In the genomic region with DNA sequence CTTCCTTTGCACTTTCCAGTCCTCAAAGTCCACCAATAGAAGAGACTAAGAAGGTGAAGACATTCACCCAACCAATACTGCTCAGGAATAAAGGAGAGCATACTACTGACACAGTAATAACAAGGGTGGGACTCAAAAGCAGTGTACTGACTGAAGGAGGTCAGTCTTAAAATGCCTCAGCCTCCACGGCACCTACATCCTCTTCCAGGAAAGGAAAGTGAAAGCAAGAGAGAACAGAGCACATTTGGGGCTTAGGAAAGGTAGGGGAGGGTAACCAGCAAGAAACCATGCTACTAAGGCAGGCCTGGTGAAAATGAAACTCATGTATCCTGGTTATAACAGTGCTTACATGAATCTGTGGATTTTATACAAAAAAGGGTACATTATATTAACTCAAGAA, we compare ENCODE assay signal across 13 mouse cellular contexts. TPM values are rescaled to one million over a fixed set of nuclear protein-coding genes. Genes with fewer than 3 reads are reported as not detected.
DNase-seq lines count a peak whose midpoint lies in the region; ATAC-seq and TF ChIP-seq lines count a peak whose summit lies in the region.
"Had no signal": no experiment of that assay in that cellular context is flagged by ENCODE, and none has a peak within 500 bp of the region (broad histone marks: within the 10 kb centered on the region; RNA-seq: fewer than 3 reads in every experiment).

No protein-coding gene starts in this region.

- TF ChIP-seq POLR2A in CH12.LX (IDR thresholded peaks at IDR 0.05; ENCODE audit: low read depth, low read length), result no peak

- no peak for TF ChIP-seq EP300 in lung, postnatal 0 days (IDR thresholded peaks at IDR 0.05)
- TF ChIP-seq EP300 in CH12.LX (IDR thresholded peaks at IDR 0.05; ENCODE audit: low read length), result no peak

- H3K9ac ChIP-seq in lung, postnatal 0 days (replicated peaks; ENCODE audit: low read depth), result no peak overlapping the region
- no peak overlapping the region for H3K9ac ChIP-seq in CH12.LX (ENCODE audit: insufficient read depth, low read depth)
- H3K9ac ChIP-seq: intestine, embryonic 15.5 days; midbrain, embryonic 12.5 days; neural tube, embryonic 13.5 days had no signal

- DNase-seq in lung, postnatal 0 days (ENCODE audit: low spot score), result peak; percentile 42
- no peak for DNase-seq in lung, postnatal 14 days
- peak; percentile 34 for DNase-seq in CH12.LX (ENCODE audit: extremely low read depth)
- DNase-seq in induced T-regulatory cell, adult 2 months (ENCODE audit: low read depth), result peak; percentile 62
- DNase-seq in naive thymus-derived CD4-positive, alpha-beta T cell, adult 2 months (ENCODE audit: low read depth), result peak; percentile 43
- DNase-seq in kidney, postnatal 4 days, result no peak
- DNase-seq in left cerebral cortex, postnatal 14 days (ENCODE audit: low spot score in 2 of 2), result no peak
- DNase-seq: heart, postnatal 10 days; lung, adult 18-20 months; right cerebral cortex, postnatal 25 days had no signal

- in situ Hi-C loops in CH12.LX (cut with MboI; ENCODE audit: low pct_ligation_motif_present, low pct_unique_long_range_greater_than_20kb, low sequenced_read_pairs), result no loop called here

- WGBS in lung, postnatal 0 days, result 25% methylated on average over 1 of the region's 1 CpGs

- ATAC-seq in lung, postnatal 0 days, result no peak
- ATAC-seq: intestine, embryonic 15.5 days had no signal

- H3K36me3 ChIP-seq in lung, postnatal 0 days (ENCODE audit: insufficient read depth, low read length), result no peaks in the 10 kb centered on the region
- H3K36me3 ChIP-seq in CH12.LX (replicated peaks in 1 of 2; ENCODE audit: control insufficient read depth in 1 of 2, insufficient read depth in 1 of 2, low read length in 1 of 2), result no peaks in the 10 kb centered on the region
- H3K36me3 ChIP-seq: intestine, embryonic 15.5 days; midbrain, embryonic 12.5 days; neural tube, embryonic 13.5 days had no signal

- H3K27ac ChIP-seq in lung, postnatal 0 days (ENCODE audit: low read length), result no peak overlapping the region
- H3K27ac ChIP-seq in CH12.LX (ENCODE audit: insufficient read depth, low read depth), result no peak overlapping the region
- H3K27ac ChIP-seq: intestine, embryonic 15.5 days; midbrain, embryonic 12.5 days; neural tube, embryonic 13.5 days had no signal

- H3K4me1 ChIP-seq in lung, postnatal 0 days (ENCODE audit: insufficient read depth, low read depth, low read length), result no peaks in the 10 kb centered on the region
- H3K4me1 ChIP-seq in CH12.LX (ENCODE audit: control insufficient read depth in 1 of 2, insufficient read depth in 2 of 2), result peaks cover 0 to 4% of the 10 kb centered on the region in 2 experiments; a peak in 1 of 4 replicates
- H3K4me1 ChIP-seq: intestine, embryonic 15.5 days; midbrain, embryonic 12.5 days; neural tube, embryonic 13.5 days had no signal

- no peaks in the 10 kb centered on the region for H3K9me3 ChIP-seq in lung, postnatal 0 days (ENCODE audit: low read length)
- H3K9me3 ChIP-seq in CH12.LX (replicated peaks; ENCODE audit: low read length), result no peaks in the 10 kb centered on the region
- H3K9me3 ChIP-seq: intestine, embryonic 15.5 days; midbrain, embryonic 12.5 days; neural tube, embryonic 13.5 days had no signal

- dilution Hi-C loops in CH12.LX (cut with MboI; ENCODE audit: extremely low pct_ligation_motif_present, extremely low pct_unique_long_range_greater_than_20kb, low sequenced_read_pairs), result no loop called here

- H3K4me3 ChIP-seq in lung, postnatal 0 days (ENCODE audit: low read depth, low read length), result no peak overlapping the region
- no peak overlapping the region for H3K4me3 ChIP-seq in CH12.LX (replicated peaks in 1 of 3; ENCODE audit: low read depth in 2 of 3, low read length in 2 of 3, poor library complexity in 1 of 3)
- H3K4me3 ChIP-seq: intestine, embryonic 15.5 days; midbrain, embryonic 12.5 days; neural tube, embryonic 13.5 days had no signal

- 0 out of 2 replicates have a peak overlapping the region, but pooled peaks have one; percentile 19 for H3K4me2 ChIP-seq in lung, postnatal 0 days (replicated peaks; ENCODE audit: low read depth, low read length)
- no peak overlapping the region for H3K4me2 ChIP-seq in CH12.LX (ENCODE audit: insufficient read depth, low read depth, poor library complexity, severe bottlenecking)
- H3K4me2 ChIP-seq: intestine, embryonic 15.5 days; midbrain, embryonic 12.5 days; neural tube, embryonic 13.5 days had no signal

- H3K79me2 ChIP-seq in CH12.LX (replicated peaks; ENCODE audit: control insufficient read depth, extremely low read depth, insufficient read depth, poor library complexity, severe bottlenecking), result no peaks in the 10 kb centered on the region

- H3K27me3 ChIP-seq in lung, postnatal 0 days (replicated peaks; ENCODE audit: insufficient read depth, low read length), result no peaks in the 10 kb centered on the region
- no peaks in the 10 kb centered on the region for H3K27me3 ChIP-seq in CH12.LX (replicated peaks)
- H3K27me3 ChIP-seq: intestine, embryonic 15.5 days; midbrain, embryonic 12.5 days; neural tube, embryonic 13.5 days had no signal

- intact Hi-C loops in left cerebral cortex, postnatal 14 days (cut with DNase I), result no loop called here

- TF ChIP-seq RAD21 in CH12.LX (IDR thresholded peaks at IDR 0.05; ENCODE audit: low read depth, low read length), result no peak

- TF ChIP-seq CTCF in lung, postnatal 0 days (IDR thresholded peaks at IDR 0.05), result no peak
- TF ChIP-seq CTCF in CH12.LX (conservative IDR thresholded peaks at IDR 0.05 in 1 of 2, IDR thresholded peaks at IDR 0.05 in 1 of 2; ENCODE audit: low read depth in 2 of 2, low read length in 2 of 2), result no peak

TF ChIP-seq in CH12.LX, 34 proteins besides CTCF, POLR2A, EP300 and RAD21:
- TF ChIP-seq MAX (IDR thresholded peaks at IDR 0.05; ENCODE audit: low read length), result no peak
- no peak for TF ChIP-seq PAX5 (IDR thresholded peaks at IDR 0.05; ENCODE audit: low read length)
- TF ChIP-seq IRF4 (IDR thresholded peaks at IDR 0.05; ENCODE audit: low read depth, low read length), result no peak
- no peak for TF ChIP-seq ZC3H11A (IDR thresholded peaks at IDR 0.05; ENCODE audit: low read depth, low read length)
- no peak for TF ChIP-seq MAFK (IDR thresholded peaks at IDR 0.05; ENCODE audit: insufficient replicate concordance, low read length)
- no peak for TF ChIP-seq ZKSCAN1 (IDR thresholded peaks at IDR 0.05; ENCODE audit: borderline replicate concordance, low read depth, low read length)
- no peak for TF ChIP-seq MEF2A (IDR thresholded peaks at IDR 0.05; ENCODE audit: borderline replicate concordance, low read depth, low read length)
- no peak for TF ChIP-seq HCFC1 (IDR thresholded peaks at IDR 0.05; ENCODE audit: low read depth, low read length)
- no peak for TF ChIP-seq JUND (conservative IDR thresholded peaks at IDR 0.05; ENCODE audit: low read depth, low read length)
- TF ChIP-seq NELFE (IDR thresholded peaks at IDR 0.05; ENCODE audit: low read depth, low read length), result no peak
- no peak for TF ChIP-seq ZMIZ1 (IDR thresholded peaks at IDR 0.05; ENCODE audit: low read depth, low read length)
- TF ChIP-seq ZNF384 (IDR thresholded peaks at IDR 0.05; ENCODE audit: low read depth, low read length), result no peak
- TF ChIP-seq BHLHE40 (IDR thresholded peaks at IDR 0.05; ENCODE audit: low read depth, low read length), result no peak
- TF ChIP-seq KAT2A (IDR thresholded peaks at IDR 0.05; ENCODE audit: insufficient replicate concordance, low read length), result no peak
- no peak for TF ChIP-seq SMC3 (IDR thresholded peaks at IDR 0.05; ENCODE audit: low read depth, low read length)

RNA-seq across cellular contexts. Expression of gene Ogfrl1, which starts 2.0 kb away (rescaled TPM):
- polyA plus RNA-seq in lung, postnatal 0 days (2015; fragmentation: Nextera tagmentation; extraction: Ambion mirVana), result 11.1 and 14.0 TPM in 2 replicates
- total RNA-seq in CH12.LX (2012; rRNA removed) (not detected in 2 replicates), CH12.LX (2014; rRNA removed) (not detected in 2 replicates)
- polyA plus RNA-seq in CH12.LX (2012; ENCODE audit: insufficient read length, low read depth), result 0.05 TPM in 1 of 2 replicates, not detected in the other
- 10 to 100 TPM; 61.5 to 63.5 TPM for total RNA-seq in left cerebral cortex, postnatal 14 days (2021)

Comparison
In these comparisons a context has a peak if more than half of its experiments do, and no peak if none do; other contexts are left out.
1. DNase-seq: peak in lung, postnatal 0 days (single experiment), CH12.LX (single experiment), induced T-regulatory cell, adult 2 months (single experiment) and naive thymus-derived CD4-positive, alpha-beta T cell, adult 2 months (single experiment); none in lung, postnatal 14 days (single experiment), kidney, postnatal 4 days (0 of 2) and left cerebral cortex, postnatal 14 days (0 of 2).
2. RNA of gene Ogfrl1, which starts 2.0 kb away (total RNA-seq): 61.5 to 63.5 TPM in left cerebral cortex, postnatal 14 days; not detected in CH12.LX; every median in the first group is over 10 times any median in the second.